Mouse (Mus musculus) CD4-positive, CD25-positive, alpha-beta regulatory T cell, adult 4 months (primary cell): ENCODE measurements around the gene Pkp1. TPM values are rescaled to one million over a fixed set of nuclear protein-coding genes. Genes with fewer than 3 reads are reported as not detected.

ENCODE experiments used
- ATAC-seq: one replicate; pipeline ENCODE4 v1.8.0; 2017
- polyA plus RNA-seq, 2 experiments: library from polyadenylated mRNA; unstranded; fragments of 100-300 nt; shearing (Covaris generic); gene quantifications; one replicate each; pipeline ENCODE4 v1.2.1; 2017

Pkp1 gene
- not detected for polyA plus RNA-seq

- ATAC-seq, result no peak
These were observed at the start of gene Pkp1 for GRCm38 (mm10) chr1:135918644-135919407. Gene Pkp1 (minus strand): TSS chr1:135919207.

GRCm38 (mm10) chr1:135967739-135968138 is 48.7 kb upstream of the Pkp1 start:
- ATAC-seq, result no peak

- ATAC-seq, result no peak
These were observed 45.6 kb upstream of the Pkp1 start for GRCm38 (mm10) chr1:135964561-135964960.

- no peak for ATAC-seq
These were observed 44.2 kb upstream of the Pkp1 start for GRCm38 (mm10) chr1:135963177-135963576.

- no peak for ATAC-seq
These were observed 39.5 kb upstream of the Pkp1 start for GRCm38 (mm10) chr1:135958483-135958882.

GRCm38 (mm10) chr1:135948871-135949270 is 29.9 kb upstream of the Pkp1 start:
- ATAC-seq, result no peak

- ATAC-seq, result no peak
These were observed 27.2 kb upstream of the Pkp1 start for GRCm38 (mm10) chr1:135946247-135946646.

- ATAC-seq, result no peak
These were observed 26.7 kb upstream of the Pkp1 start for GRCm38 (mm10) chr1:135945711-135946110.

- no peak for ATAC-seq
These were observed 25.7 kb upstream of the Pkp1 start for GRCm38 (mm10) chr1:135944526-135945259.

- ATAC-seq, result no peak
These were observed 24.7 kb upstream of the Pkp1 start for GRCm38 (mm10) chr1:135943713-135944112.

- ATAC-seq, result no peak
These were observed 23.1 kb upstream of the Pkp1 start for GRCm38 (mm10) chr1:135942116-135942515.

- ATAC-seq, result no peak
These were observed 22.4 kb upstream of the Pkp1 start for GRCm38 (mm10) chr1:135941259-135942006.

- ATAC-seq, result no peak
These were observed 17.1 kb upstream of the Pkp1 start for GRCm38 (mm10) chr1:135936091-135936490.

GRCm38 (mm10) chr1:135933704-135934293 is 14.8 kb upstream of the Pkp1 start:
- ATAC-seq, result no peak

- no peak for ATAC-seq
These were observed 10.9 kb upstream of the Pkp1 start for GRCm38 (mm10) chr1:135929876-135930275.

- ATAC-seq, result no peak
These were observed 6.8 kb upstream of the Pkp1 start for GRCm38 (mm10) chr1:135925848-135926247.

- no peak for ATAC-seq
These were observed 5.5 kb upstream of the Pkp1 start for GRCm38 (mm10) chr1:135924377-135924994.

- no peak for ATAC-seq
These were observed 4.2 kb upstream of the Pkp1 start for GRCm38 (mm10) chr1:135923229-135923628.

- ATAC-seq, result no peak
These were observed 1.8 kb downstream of the Pkp1 start for GRCm38 (mm10) chr1:135917206-135917605.

- ATAC-seq, result no peak
These were observed 2.4 kb downstream of the Pkp1 start for GRCm38 (mm10) chr1:135916486-135917058.

GRCm38 (mm10) chr1:135913657-135914056 is 5.3 kb downstream of the Pkp1 start:
- no peak for ATAC-seq

GRCm38 (mm10) chr1:135909381-135909780 is 9.6 kb downstream of the Pkp1 start:
- ATAC-seq, result no peak
